Mouse (Mus musculus): ENCODE measurements around the gene Serpinb6a. TPM values are rescaled to one million over a fixed set of nuclear protein-coding genes. Genes with fewer than 3 reads are reported as not detected.
"Not testable (repeated sequence)": the region's sequence is repeated elsewhere in the genome, so short reads cannot be mapped to it uniquely, and the experiment has no call there.

Serpinb6a gene
- total RNA-seq, 2 experiments from 2014 or later = 97.9 to 100 TPM

- DNase-seq = no peak
- intact Hi-C loops (cut with DNase I) = no loop called here
These were observed 4.6 kb upstream of the Serpinb6a start for GRCm38 (mm10) chr13:34007234-34007633.

GRCm38 (mm10) chr13:34003058-34003457, 464 bp upstream of the Serpinb6a start:
- no peak for DNase-seq
- intact Hi-C loops (cut with DNase I) = no loop called here

DNA sequence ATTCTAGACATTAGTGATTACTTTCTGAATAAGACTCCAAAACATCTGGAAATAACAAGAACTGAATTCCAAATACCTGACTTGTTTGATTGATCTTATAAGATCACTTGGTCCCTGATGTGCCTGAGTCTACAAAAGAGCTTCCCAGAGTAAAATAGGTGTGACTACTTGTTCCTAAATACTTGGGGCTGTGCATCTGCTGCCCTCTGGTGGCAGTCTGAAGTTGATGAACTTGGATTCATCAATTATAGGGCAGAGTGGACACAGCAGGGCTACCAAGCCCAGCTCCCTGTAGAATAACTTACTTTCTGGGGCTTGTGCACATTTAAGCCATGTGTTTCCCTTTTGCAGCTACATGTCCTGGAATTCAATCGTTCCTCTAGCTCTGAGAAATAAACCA, 7.4 kb downstream of the Serpinb6a start:
- DNase-seq = peak; percentile 78 to 81
- intact Hi-C loops (cut with DNase I) = no loop called here

- DNase-seq = no peak
- intact Hi-C loops (cut with DNase I) = no loop called here
These were observed 13.0 kb downstream of the Serpinb6a start for GRCm38 (mm10) chr13:33989625-33990024.

DNA sequence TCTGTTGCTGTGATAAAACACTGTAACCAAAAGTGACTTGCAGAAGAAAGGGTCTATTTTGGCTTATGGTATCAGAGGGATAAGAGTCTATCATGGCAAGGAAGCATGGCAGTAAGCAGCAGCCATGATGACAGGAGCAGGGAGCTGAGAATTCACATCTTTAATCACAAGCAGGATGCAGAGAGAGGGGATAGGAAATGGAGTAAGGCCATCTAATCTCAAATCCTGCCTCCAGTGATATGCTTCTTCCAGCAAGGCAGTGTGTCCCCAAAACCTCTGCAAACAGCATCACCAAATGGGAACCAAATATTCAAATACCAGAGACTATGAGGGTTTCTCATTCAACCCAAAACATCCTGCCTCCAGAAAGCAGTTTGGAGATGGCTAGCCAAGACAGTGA, 36.0 kb downstream of the Serpinb6a start:
- no peak for DNase-seq
- intact Hi-C loops (cut with DNase I) = no loop called here

DNA sequence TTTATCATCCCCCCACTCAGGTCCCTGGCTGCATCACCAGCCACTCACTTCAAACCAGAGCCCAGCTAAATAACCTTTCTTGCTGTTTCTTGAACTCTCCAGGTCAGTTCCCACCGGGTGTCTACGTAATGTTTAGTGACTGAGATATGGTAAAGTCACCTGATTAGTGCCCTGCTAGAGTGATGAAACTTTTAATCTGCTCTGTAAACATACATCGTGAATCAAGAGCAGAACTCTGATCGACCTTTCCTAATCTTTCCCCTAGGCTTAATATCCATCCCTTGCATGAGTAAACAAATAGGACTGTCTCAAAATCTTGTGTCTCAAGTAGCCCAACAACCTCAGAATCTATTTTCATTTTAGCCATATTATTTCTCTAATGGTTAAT, 36.6 kb downstream of the Serpinb6a start:
- intact Hi-C loops (cut with DNase I) = no loop called here
- no peak for DNase-seq

- intact Hi-C loops (cut with DNase I) = no loop called here
- DNase-seq = peak in 1 of 2 experiments; percentile 37
These were observed 37.3 kb downstream of the Serpinb6a start for GRCm38 (mm10) chr13:33965056-33966024.

DNA sequence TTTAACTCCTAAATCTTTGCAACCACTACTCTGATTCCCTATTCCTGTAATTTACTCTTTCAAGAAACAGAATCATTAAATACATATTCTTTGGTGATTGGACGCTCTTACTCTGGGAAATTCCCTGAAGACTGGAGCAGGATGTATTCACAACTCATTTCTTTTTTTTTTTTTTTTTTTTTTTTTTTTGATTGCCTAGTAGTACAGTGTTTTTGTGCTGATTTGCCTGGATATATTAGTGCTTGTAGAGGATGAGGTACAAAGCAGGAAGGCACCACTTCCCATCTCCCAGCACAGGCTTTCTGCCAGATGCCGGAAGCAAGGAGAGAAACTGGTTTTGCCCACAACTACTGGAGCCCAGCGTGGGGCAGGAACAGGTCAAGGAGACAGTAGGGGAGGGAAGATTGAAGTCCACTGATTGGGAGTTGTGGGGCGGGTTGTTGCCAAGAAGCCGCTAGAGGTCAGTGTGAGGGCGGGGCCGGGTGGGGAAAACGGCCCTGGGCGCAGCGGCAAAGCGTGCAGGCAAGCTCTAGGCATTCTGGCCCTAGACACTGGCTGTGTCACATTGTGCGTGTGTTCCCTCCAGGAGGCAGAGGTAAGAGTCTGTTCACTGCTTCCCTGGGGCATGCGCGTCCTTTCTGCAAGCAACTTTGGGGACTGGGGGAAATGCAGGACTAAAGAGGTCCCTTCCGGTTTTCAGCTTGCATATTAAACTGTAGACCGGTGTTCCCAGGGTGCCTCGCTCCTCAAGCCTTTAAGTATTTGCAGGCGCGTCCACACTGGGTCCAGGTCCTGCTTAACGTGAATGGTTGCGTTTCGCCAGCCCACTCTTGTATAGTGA, 38.2 kb downstream of the Serpinb6a start, which contains the start of gene Nqo2:
TSS of gene Nqo2 (plus strand) at position 482 of the 841 bp plus-strand sequence.
- intact Hi-C loops (cut with DNase I) = no loop called here

GRCm38 (mm10) chr13:33959771-33960170, 42.8 kb downstream of the Serpinb6a start:
- intact Hi-C loops (cut with DNase I) = no loop called here

More for the DNA sequence above, 38.2 kb downstream of the Serpinb6a start, which contains the start of gene Nqo2:
- DNase-seq = peak; percentile 73

GRCm38 (mm10) chr13:33956571-33957421, 45.8 kb downstream of the Serpinb6a start:
- intact Hi-C loops (cut with DNase I) = loop anchor here (1.0 kb wide), 1 partner anchor 38 kb away; no protein-coding TSS in a partner anchor

More at GRCm38 (mm10) chr13:33959771-33960170, 42.8 kb downstream of the Serpinb6a start:
- DNase-seq = no peak

DNA sequence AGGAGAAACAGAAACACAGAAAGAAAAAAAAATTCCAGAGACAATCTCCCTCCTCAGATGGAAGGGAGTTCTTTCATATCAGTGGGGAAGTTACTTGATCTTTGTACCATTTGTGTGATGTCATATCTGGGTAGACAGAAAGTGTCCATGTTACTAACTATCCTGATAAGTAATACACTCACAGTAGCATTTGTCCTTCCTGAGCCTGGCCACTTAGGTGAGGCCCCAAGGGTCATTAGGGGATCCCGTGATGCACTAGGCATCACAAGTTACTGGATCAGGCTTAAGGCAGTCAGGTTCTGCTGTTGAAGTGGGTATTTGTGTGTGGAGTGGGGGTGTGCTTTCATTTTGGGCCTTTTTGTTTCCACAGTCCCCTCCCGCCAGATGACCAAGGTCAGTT, 49.6 kb downstream of the Serpinb6a start:
- DNase-seq = no peak
- intact Hi-C loops (cut with DNase I) = no loop called here

More at GRCm38 (mm10) chr13:33956571-33957421, 45.8 kb downstream of the Serpinb6a start:
- peak in 1 of 2 experiments; percentile 55 for DNase-seq

- intact Hi-C loops (cut with DNase I) = no loop called here
- DNase-seq = no peak
These were observed 50.5 kb downstream of the Serpinb6a start for GRCm38 (mm10) chr13:33952075-33952449.

DNA sequence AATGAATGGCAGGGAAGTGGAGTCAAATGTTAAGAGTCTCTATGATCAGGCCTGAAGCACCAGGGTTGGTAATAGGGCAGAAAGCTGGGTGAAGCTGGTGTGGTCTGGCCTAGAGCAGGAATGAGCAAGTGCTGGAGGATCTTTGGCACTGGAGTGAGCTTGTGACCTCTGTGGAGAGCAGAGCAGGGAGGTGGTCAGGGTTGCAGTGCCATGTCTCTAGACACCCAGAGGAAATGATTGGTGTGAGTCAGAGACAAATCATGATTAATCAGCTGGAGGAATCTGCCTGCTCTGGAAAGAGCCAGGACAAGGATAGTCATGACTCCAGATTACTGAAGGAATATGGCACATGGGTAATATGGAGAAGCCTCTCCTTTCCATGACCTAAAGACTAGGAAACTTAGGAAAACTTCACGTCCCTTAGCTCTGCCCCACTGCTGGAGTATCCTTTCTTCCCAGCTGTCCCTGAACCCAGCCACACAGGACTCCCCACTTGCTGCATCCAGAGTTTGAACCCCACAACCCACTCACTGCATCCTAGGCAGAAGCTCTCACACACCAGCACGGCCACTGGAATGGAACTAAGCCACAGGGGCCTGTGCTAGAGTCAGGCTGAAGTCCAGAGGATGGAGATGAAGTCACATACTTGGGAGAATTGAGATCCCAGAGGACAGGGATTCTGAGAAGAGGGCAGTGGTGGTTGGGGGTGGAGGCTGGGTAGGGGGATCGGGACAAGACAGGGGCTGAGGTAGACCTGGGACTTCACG, 51.1 kb downstream of the Serpinb6a start:
- peak in 1 of 2 experiments; percentile 14 for DNase-seq
- intact Hi-C loops (cut with DNase I) = no loop called here

DNA sequence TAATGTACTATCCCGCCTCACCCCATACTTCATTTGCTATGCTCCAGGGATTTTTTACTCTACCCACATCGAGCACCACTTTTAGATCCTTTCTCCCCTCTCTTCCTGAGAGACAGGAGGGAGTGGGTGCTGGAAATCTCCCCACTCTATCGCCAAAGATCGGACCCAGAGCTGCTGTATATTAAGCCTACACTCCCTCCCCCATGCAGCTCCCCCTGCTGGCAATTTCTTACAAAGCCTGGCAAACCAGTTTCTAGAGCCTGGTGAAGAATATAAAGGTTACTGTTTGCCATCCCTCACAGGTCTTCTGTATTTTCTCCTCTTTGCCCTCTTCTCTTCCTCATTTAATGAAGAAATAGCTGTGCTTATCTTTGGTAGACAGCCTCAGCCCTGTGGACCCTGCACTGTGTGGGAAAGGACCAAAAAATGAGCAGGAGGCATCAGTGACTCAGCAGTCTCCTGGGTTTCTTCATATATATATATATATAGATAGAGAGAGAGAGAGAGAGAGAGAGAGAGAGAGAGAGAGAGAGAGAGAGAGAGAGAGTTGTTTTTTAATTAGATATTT, 60.3 kb downstream of the Serpinb6a start:
- intact Hi-C loops (cut with DNase I) = no loop called here
- peak in 1 of 2 experiments; percentile 48 for DNase-seq

DNA sequence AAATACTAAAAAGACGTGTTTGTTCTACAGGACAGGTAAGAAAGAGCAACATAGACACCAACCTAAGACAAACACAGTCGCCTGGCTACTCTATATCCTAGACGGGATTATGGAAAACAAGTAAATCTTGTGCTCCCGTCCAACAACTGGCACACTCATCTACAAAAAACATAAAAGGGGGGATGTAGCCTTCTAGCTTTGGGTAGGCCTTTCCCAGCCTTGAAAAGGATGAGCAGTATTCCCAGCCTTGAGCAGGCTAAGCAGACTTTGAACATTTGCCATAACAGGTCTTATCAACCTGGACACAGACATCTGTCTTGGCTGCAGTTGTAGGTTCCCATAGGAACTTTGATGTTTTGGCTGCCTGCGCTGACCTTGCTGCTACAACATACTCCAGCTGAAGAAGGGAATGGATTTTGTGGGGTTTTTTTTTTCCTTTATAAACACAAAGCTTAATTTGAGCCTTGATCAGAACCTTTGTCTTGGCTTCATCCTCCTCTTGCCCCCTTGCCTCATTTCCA, 61.2 kb downstream of the Serpinb6a start:
- DNase-seq = peak in 1 of 2 experiments; percentile 16
- intact Hi-C loops (cut with DNase I) = no loop called here

DNA sequence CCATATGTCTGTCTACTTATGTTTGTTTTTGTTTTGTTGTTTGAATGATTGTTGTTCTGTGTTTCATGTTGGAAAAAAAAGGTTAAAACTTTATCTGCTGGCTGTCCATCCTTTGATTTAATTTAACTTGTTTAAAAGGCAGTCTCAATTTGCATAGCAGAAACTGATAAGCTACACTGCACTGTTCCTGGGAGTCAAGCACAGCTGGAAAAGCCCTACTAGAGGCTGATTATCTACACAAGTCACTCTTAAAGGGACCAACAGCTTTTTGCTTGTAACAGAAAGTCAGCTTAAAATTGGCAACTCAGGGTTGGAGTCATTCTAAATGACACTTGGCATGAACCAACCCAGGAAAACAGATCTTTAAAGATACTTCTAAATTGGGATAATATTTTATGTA, 65.0 kb downstream of the Serpinb6a start:
- DNase-seq; intact Hi-C loops (cut with DNase I): not testable (repeated sequence)

DNA sequence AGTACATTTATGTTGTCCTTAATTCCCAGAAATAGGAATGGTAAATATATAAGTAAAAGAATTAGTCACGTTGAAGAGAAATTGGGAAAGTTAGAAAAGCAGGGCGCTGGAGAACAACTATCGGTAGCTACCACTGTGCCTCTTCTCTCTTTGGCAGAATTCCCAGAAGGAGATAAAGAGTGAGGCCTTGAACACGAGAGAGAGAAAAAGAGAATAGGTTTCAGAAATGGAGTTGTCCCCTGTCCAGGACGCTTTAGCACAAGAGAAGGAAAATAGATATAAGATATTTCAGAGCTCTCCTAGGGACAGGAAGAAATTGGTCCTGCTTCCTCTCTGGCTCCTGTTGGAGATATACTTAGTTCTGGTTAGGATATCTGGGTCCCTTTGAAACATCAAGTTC, 65.4 kb downstream of the Serpinb6a start:
- intact Hi-C loops (cut with DNase I) = no loop called here

DNA sequence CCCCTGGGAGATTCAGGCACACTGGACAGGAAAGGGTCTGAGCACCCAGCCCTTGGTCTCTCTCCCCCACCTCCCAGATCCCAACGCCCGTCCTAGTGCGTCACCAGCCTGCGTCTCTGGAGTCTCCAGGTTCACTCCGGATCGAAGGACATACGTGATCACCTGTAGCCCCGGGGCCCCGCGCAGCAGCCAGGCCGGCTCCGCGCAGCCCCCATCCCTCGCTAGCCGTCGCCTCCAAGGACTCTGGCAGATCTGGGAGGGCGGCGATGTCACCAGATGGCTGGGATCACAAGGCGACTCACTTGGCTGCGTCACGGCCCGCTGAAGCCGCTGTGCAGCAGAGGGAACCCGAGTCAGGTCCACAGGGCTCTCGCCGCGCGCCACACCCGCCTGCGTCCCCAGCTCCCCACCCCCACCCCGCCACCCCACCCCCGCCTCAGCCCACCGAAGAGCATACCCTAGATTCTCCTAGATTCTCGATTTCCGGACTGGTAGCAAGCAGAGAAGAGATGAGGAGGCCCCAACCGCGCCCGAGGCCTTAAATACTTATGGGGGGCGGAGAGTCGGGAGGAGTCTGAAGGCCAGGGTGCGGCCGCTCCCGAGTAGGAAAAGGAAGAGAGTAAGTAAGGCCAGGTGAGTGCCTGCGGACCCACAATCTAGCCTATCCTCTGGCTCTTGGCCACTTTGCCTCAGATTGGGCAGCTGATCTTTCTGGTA, 67.0 kb downstream of the Serpinb6a start:
- intact Hi-C loops (cut with DNase I) = no loop called here
- peak; percentile 68 to 69 for DNase-seq

More for the DNA sequence above, 65.4 kb downstream of the Serpinb6a start:
- DNase-seq = no peak
